Mouse (Mus musculus): ENCODE data around the gene Dpp8. TPM values are rescaled to one million over a fixed set of nuclear protein-coding genes. Genes with fewer than 3 reads are reported as not detected.
"Not testable (repeated sequence)": the region's sequence is repeated elsewhere in the genome, so short reads cannot be mapped to it uniquely, and the experiment has no call there.

Gene Dpp8
- polyA plus RNA-seq (2014; fragmentation: Nextera tagmentation; extraction: Ambion mirVana) = 36.3 and 37.3 TPM in 2 replicates

GRCm38 (mm10) chr9:65032269-65033108 is at the start of gene Dpp8:
Gene Dpp8 (plus strand): TSS chr9:65032414.
- H3K4me3 ChIP-seq (ENCODE audit: low read depth, low read length) = peak within 1 kb of the TSS; percentile 100
- peak; percentile 96 for ATAC-seq
- WGBS = under 1% methylated on average over 82 of the region's 85 CpGs

GRCm38 (mm10) chr9:64985037-64985794 is 47.0 kb upstream of the Dpp8 start:
- no peaks in the 10 kb centered on the region for H3K9me3 ChIP-seq (replicated peaks; ENCODE audit: control insufficient read depth, low read length)
- no peak overlapping the region for H3K4me2 ChIP-seq (ENCODE audit: low read length)
- H3K4me3 ChIP-seq (ENCODE audit: low read depth, low read length) = no peak overlapping the region
- DNase-seq (ENCODE audit: low spot score) (no peak), ATAC-seq (no peak)
- peaks cover 97% of the 10 kb centered on the region for H3K36me3 ChIP-seq (ENCODE audit: control insufficient read depth, insufficient read depth, low read length)
- H3K9ac ChIP-seq (ENCODE audit: low read length) = no peak overlapping the region
- WGBS = 82% methylated on average over 8 of the region's 8 CpGs
- H3K27ac ChIP-seq (ENCODE audit: low read depth, low read length) = no peak overlapping the region
- H3K27me3 ChIP-seq (replicated peaks; ENCODE audit: control insufficient read depth, insufficient read depth, low read length) = no peaks in the 10 kb centered on the region
- H3K4me1 ChIP-seq (ENCODE audit: control insufficient read depth, insufficient read depth, low read length) = no peaks in the 10 kb centered on the region

More at GRCm38 (mm10) chr9:65032269-65033108, at the start of gene Dpp8:
- Histone ChIP-seq H3K27ac (ENCODE audit: low read depth, low read length) (peak within 1 kb of the TSS; percentile 85), H3K27me3 (replicated peaks; ENCODE audit: control insufficient read depth, insufficient read depth, low read length) (no peaks in the 10 kb centered on the region), H3K4me2 (ENCODE audit: low read length) (peak within 1 kb of the TSS; percentile 92), H3K9ac (ENCODE audit: low read length) (peak within 1 kb of the TSS; percentile 98), H3K36me3 (ENCODE audit: control insufficient read depth, insufficient read depth, low read length) (peaks cover 17% of the 10 kb centered on the region; the same call in 1 of the 2 replicates), H3K9me3 (replicated peaks; ENCODE audit: control insufficient read depth, low read length) (no peaks in the 10 kb centered on the region), H3K4me1 (ENCODE audit: control insufficient read depth, insufficient read depth, low read length) (peaks cover 8% of the 10 kb centered on the region)
- peak; percentile 96 for DNase-seq (ENCODE audit: low spot score)

- Histone ChIP-seq H3K4me1 (ENCODE audit: control insufficient read depth, insufficient read depth, low read length) (no peaks in the 10 kb centered on the region), H3K4me3 (ENCODE audit: low read depth, low read length) (no peak overlapping the region), H3K9ac (ENCODE audit: low read length) (no peak overlapping the region), H3K4me2 (ENCODE audit: low read length) (no peak overlapping the region), H3K9me3 (replicated peaks; ENCODE audit: control insufficient read depth, low read length) (no peaks in the 10 kb centered on the region), H3K27me3 (replicated peaks; ENCODE audit: control insufficient read depth, insufficient read depth, low read length) (no peaks in the 10 kb centered on the region), H3K27ac (ENCODE audit: low read depth, low read length) (no peak overlapping the region), H3K36me3 (ENCODE audit: control insufficient read depth, insufficient read depth, low read length) (peaks cover 97% of the 10 kb centered on the region)
- DNase-seq (ENCODE audit: low spot score) = no peak
- 93% methylated on average over 9 of the region's 9 CpGs for WGBS
- ATAC-seq = no peak
Observed at GRCm38 (mm10) chr9:64985807-64986206, 46.4 kb upstream of the Dpp8 start.

- Histone ChIP-seq H3K9ac (ENCODE audit: low read length) (no peak overlapping the region), H3K4me2 (ENCODE audit: low read length) (no peak overlapping the region), H3K36me3 (ENCODE audit: control insufficient read depth, insufficient read depth, low read length) (peaks cover 92% of the 10 kb centered on the region), H3K27me3 (replicated peaks; ENCODE audit: control insufficient read depth, insufficient read depth, low read length) (no peaks in the 10 kb centered on the region), H3K27ac (ENCODE audit: low read depth, low read length) (no peak overlapping the region), H3K9me3 (replicated peaks; ENCODE audit: control insufficient read depth, low read length) (no peaks in the 10 kb centered on the region), H3K4me1 (ENCODE audit: control insufficient read depth, insufficient read depth, low read length) (no peaks in the 10 kb centered on the region), H3K4me3 (ENCODE audit: low read depth, low read length) (no peak overlapping the region)
- 96% methylated on average over 2 of the region's 2 CpGs for WGBS
- DNase-seq (ENCODE audit: low spot score) (no peak), ATAC-seq (no peak)
Observed at GRCm38 (mm10) chr9:64987651-64988050, 44.6 kb upstream of the Dpp8 start.

GRCm38 (mm10) chr9:64988443-64988842 is 43.8 kb upstream of the Dpp8 start:
- H3K36me3 ChIP-seq (ENCODE audit: control insufficient read depth, insufficient read depth, low read length) = peaks cover 92% of the 10 kb centered on the region
- H3K27ac ChIP-seq (ENCODE audit: low read depth, low read length) = no peak overlapping the region
- no peak overlapping the region for H3K9ac ChIP-seq (ENCODE audit: low read length)
- no peak overlapping the region for H3K4me3 ChIP-seq (ENCODE audit: low read depth, low read length)
- WGBS = 94% methylated on average over 6 of the region's 6 CpGs
- no peaks in the 10 kb centered on the region for H3K4me1 ChIP-seq (ENCODE audit: control insufficient read depth, insufficient read depth, low read length)
- H3K27me3 ChIP-seq (replicated peaks; ENCODE audit: control insufficient read depth, insufficient read depth, low read length) = no peaks in the 10 kb centered on the region
- H3K4me2 ChIP-seq (ENCODE audit: low read length) = no peak overlapping the region
- no peak for DNase-seq (ENCODE audit: low spot score)
- ATAC-seq = no peak
- H3K9me3 ChIP-seq (replicated peaks; ENCODE audit: control insufficient read depth, low read length) = no peaks in the 10 kb centered on the region

- WGBS = 92% methylated on average over 7 of the region's 7 CpGs
- Histone ChIP-seq H3K27ac (ENCODE audit: low read depth, low read length) (no peak overlapping the region), H3K36me3 (ENCODE audit: control insufficient read depth, insufficient read depth, low read length) (peaks cover 88% of the 10 kb centered on the region), H3K9me3 (replicated peaks; ENCODE audit: control insufficient read depth, low read length) (no peaks in the 10 kb centered on the region), H3K27me3 (replicated peaks; ENCODE audit: control insufficient read depth, insufficient read depth, low read length) (no peaks in the 10 kb centered on the region), H3K4me2 (ENCODE audit: low read length) (no peak overlapping the region), H3K9ac (ENCODE audit: low read length) (no peak overlapping the region), H3K4me3 (ENCODE audit: low read depth, low read length) (no peak overlapping the region), H3K4me1 (ENCODE audit: control insufficient read depth, insufficient read depth, low read length) (no peaks in the 10 kb centered on the region)
- ATAC-seq = no peak
- DNase-seq (ENCODE audit: low spot score) = no peak
Observed at GRCm38 (mm10) chr9:64990291-64990690, 41.9 kb upstream of the Dpp8 start.

- H3K36me3 ChIP-seq (ENCODE audit: control insufficient read depth, insufficient read depth, low read length) = peaks cover 82% of the 10 kb centered on the region
- not testable (repeated sequence) for H3K4me1 ChIP-seq (ENCODE audit: control insufficient read depth, insufficient read depth, low read length); H3K9me3 ChIP-seq (replicated peaks; ENCODE audit: control insufficient read depth, low read length); H3K27ac ChIP-seq (ENCODE audit: low read depth, low read length); H3K9ac ChIP-seq (ENCODE audit: low read length); H3K27me3 ChIP-seq (replicated peaks; ENCODE audit: control insufficient read depth, insufficient read depth, low read length); ATAC-seq; DNase-seq (ENCODE audit: low spot score); H3K4me2 ChIP-seq (ENCODE audit: low read length); H3K4me3 ChIP-seq (ENCODE audit: low read depth, low read length)
- 88% methylated on average over 1 of the region's 1 CpGs for WGBS
Observed at GRCm38 (mm10) chr9:64995464-64995863, 36.8 kb upstream of the Dpp8 start.

GRCm38 (mm10) chr9:65001481-65001880 is 30.7 kb upstream of the Dpp8 start:
- Histone ChIP-seq H3K27me3 (replicated peaks; ENCODE audit: control insufficient read depth, insufficient read depth, low read length) (no peaks in the 10 kb centered on the region), H3K4me3 (ENCODE audit: low read depth, low read length) (no peak overlapping the region), H3K36me3 (ENCODE audit: control insufficient read depth, insufficient read depth, low read length) (peaks cover 83% of the 10 kb centered on the region), H3K9ac (ENCODE audit: low read length) (no peak overlapping the region), H3K27ac (ENCODE audit: low read depth, low read length) (no peak overlapping the region), H3K9me3 (replicated peaks; ENCODE audit: control insufficient read depth, low read length) (no peaks in the 10 kb centered on the region), H3K4me2 (ENCODE audit: low read length) (no peak overlapping the region), H3K4me1 (ENCODE audit: control insufficient read depth, insufficient read depth, low read length) (no peaks in the 10 kb centered on the region)
- ATAC-seq (no peak), DNase-seq (ENCODE audit: low spot score) (no peak)
- WGBS = 58% methylated on average over 4 of the region's 4 CpGs

GRCm38 (mm10) chr9:65005737-65006136 is 26.5 kb upstream of the Dpp8 start:
- DNase-seq (ENCODE audit: low spot score) (no peak), ATAC-seq (no peak)
- Histone ChIP-seq H3K9me3 (replicated peaks; ENCODE audit: control insufficient read depth, low read length) (no peaks in the 10 kb centered on the region), H3K4me1 (ENCODE audit: control insufficient read depth, insufficient read depth, low read length) (no peaks in the 10 kb centered on the region), H3K27me3 (replicated peaks; ENCODE audit: control insufficient read depth, insufficient read depth, low read length) (no peaks in the 10 kb centered on the region), H3K4me3 (ENCODE audit: low read depth, low read length) (no peak overlapping the region), H3K36me3 (ENCODE audit: control insufficient read depth, insufficient read depth, low read length) (peaks cover 67% of the 10 kb centered on the region), H3K9ac (ENCODE audit: low read length) (no peak overlapping the region), H3K27ac (ENCODE audit: low read depth, low read length) (no peak overlapping the region), H3K4me2 (ENCODE audit: low read length) (no peak overlapping the region)
- 95% methylated on average over 8 of the region's 8 CpGs for WGBS

All from forebrain, embryonic 14.5 days (tissue).